Mouse (Mus musculus) kidney, postnatal 25 days (tissue): ENCODE data around the gene Rac3.

ENCODE experiments used
- DNase-seq, 2 experiments: peaks; one replicate each; pipeline ENCODE4 v3.0.0; 2021; ENCODE audit warnings: mixed read lengths in 2 of 2

The Rac3 gene

DNA sequence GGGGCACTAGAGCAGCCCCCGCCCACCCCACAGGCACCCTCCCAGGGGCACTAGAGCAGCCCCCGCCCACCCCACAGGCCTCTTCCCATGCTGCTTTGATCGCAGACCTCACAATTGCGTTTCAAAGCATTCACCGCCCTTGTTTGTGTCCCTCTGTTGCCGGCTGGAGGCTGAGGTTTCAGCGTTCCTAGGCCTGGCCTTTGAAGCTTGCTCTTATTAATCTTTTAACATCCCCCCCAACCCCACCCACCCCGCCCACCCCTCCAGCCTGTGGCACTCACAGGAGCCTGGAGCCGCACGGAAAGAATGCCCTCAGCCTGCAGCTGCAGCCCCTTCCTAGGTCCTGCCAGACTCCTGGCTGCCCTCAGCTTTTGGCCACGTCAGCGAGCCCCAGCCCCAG, 14.0 kb upstream of the Rac3 start:
- no peak for DNase-seq

DNA sequence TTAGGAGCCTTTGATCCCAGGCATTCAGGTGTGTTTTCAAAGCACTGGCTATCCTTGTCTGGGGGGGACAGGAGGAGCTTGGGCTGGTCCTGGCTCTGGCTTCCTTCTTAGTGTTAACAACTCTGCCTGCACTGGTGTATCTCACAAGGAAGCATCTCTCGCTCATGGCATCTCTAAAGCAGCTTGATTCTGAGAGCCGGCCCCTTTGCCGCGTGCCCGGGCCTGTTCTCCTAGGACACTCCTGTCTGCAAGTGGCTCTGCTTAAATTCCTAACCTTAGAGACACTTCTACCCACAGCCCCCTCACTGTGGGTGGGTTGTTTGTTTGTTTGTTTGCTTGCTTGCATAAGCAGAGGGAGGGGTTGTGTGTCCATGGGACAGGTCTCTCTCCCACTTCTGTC, 13.3 kb upstream of the Rac3 start:
- no peak for DNase-seq

DNA sequence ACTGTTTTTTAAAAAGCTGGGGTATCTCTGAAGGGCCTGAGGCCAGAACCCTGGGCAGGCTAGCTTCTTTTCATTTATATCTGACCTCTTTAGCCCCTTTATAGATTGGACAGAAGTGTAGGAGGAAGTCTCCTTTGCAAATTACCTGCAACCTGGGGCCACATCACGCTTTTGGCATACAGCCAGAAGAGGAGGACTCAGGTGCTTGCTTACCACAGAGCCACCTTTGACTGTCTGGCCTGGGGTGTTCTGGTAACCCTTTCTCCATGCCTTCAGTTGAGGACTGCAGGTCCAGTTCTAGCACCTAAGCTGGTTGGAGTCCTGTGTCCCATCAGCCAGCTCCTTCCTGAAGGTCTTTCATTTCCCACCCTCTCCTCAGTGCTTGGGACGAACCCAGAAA, 11.7 kb upstream of the Rac3 start:
- no peak for DNase-seq

DNA sequence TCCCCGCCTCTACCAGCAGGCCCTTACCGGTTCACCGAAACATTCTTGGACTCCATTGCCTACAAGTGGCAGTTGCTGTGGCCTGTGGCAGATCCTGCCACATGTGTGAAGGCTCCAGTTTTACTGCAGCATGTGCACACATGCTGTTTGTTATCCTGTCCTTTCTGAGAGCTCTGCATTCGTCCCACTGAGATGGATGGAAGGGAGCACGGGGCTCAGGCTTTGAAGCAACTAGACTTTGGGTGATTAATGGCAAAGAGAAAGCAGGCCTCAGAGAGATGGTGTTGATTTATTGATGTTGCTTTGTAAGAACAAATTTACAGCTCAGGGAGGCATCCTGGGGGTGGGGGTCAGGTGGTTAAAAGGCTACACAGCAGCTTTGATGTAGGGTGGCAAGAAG, 10.6 kb upstream of the Rac3 start:
- no peak for DNase-seq

- no peak for DNase-seq
Measured at GRCm38 (mm10) chr11:120711980-120712604, 9.2 kb upstream of the Rac3 start.

- DNase-seq, result peak; percentile 66 to 79
Measured at GRCm38 (mm10) chr11:120712771-120713568, 8.3 kb upstream of the Rac3 start.

DNA sequence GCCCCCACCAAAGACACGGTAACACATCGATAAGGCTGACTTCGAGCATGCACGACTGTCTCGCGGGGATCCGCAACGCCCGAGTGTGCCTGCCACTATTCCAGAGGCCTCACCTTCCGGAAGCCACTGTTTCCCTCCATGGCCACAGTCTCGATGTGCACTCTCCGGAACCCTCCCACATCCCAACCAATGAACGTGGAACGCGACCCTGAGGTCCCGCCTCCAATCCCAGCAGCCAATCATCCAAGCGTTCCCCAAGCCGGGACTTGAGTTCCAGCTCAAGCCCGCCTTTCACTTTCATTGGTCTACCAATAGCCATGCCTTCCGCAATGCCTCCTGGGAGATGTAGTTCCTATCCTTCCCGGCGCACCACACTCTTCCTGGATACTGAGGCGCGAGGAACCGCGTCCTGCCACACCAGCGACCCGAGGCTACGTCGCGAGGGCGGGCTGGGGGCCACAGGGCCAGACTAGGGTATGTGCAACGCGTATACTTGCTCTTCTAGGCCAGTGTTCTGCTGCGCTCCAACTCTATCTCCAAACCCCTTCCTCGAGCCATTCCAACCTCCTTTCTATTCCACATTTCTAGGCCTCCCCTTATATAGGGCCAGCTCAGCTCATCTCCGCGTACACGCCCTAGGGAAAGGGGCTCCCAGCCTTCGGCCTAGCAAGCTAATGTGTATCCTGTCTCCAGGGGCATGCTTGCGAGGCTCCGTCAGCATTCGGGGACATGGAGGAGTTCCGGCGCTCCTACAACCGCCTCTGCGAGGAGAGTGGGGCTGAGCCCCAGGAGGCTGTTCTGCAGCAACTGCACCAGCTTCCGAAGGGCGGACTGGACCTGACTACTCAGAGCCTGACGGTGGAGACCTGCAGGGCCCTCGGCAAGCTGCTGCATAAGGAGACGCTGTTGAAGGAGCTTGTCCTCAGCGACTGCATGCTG, 7.4 kb upstream of the Rac3 start, which contains the start of the genes Cenpx and Lrrc45:
Cenpx (minus strand) TSS at position 159 of the 939 bp plus-strand sequence.
Lrrc45 (plus strand) TSS at position 346 of the 939 bp plus-strand sequence.
- DNase-seq, result peak; percentile 98 to 99

DNA sequence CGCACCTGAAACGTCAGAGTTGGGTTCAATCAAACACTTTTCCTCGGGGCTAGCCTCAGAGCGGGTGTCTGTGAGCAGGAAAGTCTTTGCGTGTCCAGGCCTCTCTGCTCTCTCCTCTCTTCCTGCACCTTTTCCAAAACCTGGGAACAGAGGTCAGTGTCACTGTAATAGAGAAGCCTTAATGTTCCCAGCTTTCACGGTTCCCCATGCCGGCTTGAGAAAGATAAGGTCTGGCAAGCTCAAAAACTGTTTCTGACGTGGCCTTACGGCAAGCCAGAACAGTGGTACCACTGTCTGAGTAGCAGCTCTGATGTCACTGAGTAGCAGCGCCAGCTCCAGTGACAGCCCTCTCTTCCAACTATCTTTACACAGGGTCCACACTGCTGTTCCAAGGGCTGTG, 6.7 kb upstream of the Rac3 start:
- no peak for DNase-seq

DNA sequence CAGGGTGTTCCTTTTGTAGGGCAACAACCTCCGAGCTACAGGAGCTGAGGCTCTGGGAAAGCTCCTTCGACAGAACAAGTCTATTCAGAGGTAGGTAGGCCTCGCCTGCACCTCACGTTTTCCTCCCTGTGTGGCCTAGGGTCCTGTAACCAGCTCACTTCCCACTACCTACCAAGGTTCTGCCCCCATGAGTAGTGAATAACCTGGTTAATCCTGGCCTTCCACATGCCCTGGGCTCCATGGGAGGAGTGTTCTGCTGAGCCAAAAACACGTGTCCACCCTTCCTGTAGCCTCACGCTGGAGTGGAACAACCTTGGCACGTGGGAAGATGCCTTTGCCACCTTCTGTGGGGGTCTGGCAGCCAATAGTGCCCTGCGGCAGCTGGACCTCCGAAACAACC, 6.1 kb upstream of the Rac3 start:
- no peak for DNase-seq

- no peak for DNase-seq
Measured at GRCm38 (mm10) chr11:120719242-120719641, 2.0 kb upstream of the Rac3 start.

DNA sequence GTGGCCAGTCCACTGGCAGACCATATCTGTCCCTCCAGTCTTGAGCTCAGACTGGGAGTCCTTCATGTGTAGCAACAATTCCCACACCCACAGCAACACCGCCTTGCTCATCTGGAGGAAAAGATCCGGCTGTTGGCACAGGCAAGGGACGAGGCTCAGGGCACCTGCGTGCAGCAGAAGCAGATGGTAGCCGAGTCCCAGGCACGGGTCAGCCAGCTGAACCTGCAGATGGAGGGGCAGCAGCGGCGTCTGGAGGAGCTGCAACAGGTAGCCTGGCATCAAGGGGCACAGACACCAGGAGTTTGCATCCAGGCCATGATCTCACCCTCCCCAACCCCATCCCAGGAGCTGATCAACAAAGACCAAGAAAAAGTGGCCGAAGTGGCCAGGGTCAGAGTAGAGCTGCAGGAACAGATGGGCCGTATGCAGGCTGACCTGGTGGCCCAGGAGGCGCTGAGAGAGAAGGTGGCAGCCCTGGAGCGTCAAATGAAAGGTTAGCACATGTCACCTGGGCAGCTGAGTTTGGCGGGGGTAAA, 1.4 kb upstream of the Rac3 start:
- DNase-seq, result peak in 1 of 2 experiments; percentile 57

GRCm38 (mm10) chr11:120720450-120720849, 820 bp upstream of the Rac3 start:
- peak; percentile 90 for DNase-seq

- peak; percentile 35 to 41 for DNase-seq
Measured at GRCm38 (mm10) chr11:120722067-120722630, 879 bp downstream of the Rac3 start.

DNA sequence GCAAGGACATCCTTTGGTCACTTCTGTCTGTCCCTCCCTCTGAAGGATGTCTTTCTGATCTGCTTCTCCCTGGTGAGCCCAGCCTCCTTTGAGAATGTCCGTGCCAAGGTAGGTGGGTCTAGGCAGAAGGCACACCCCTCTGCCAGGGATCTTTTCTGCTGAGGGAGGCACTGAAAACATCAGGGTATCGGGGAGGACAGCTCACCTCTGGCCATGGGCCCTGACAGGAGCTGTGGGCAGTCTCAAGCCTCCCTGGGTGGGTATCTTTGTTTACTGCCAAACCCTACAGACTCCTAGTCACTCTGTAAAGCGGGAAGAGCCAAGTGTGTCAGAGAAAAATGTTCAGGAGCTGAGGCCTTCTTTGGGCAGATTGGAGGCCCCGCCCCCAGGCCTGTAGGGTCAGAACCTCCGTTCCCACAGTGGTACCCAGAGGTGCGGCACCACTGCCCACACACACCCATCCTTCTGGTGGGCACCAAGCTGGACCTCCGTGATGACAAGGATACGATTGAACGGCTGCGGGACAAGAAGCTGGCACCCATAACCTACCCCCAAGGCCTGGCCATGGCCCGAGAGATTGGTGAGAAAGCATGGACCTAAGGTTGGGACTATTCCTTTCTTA, 1.6 kb downstream of the Rac3 start:
- peak; percentile 61 to 85 for DNase-seq

DNA sequence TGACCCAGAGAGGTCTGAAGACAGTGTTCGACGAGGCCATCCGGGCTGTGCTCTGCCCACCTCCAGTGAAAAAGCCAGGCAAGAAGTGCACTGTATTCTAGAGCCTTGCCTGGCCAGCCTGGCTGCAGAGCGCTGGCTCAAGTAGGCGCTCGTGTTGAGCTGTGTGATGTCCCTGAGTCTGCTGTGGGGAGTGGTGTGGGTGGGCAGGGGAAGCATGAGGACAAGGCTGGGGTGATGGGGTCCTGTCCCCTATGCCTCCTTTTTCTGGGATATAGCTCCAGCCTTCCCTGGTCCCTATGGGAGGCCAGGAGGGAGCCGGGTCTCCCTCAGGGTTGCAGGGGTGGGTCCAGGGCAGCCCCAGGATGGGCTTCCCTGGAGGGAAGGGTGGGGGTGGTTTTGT, 2.2 kb downstream of the Rac3 start:
- DNase-seq, result peak; percentile 16 to 43

DNA sequence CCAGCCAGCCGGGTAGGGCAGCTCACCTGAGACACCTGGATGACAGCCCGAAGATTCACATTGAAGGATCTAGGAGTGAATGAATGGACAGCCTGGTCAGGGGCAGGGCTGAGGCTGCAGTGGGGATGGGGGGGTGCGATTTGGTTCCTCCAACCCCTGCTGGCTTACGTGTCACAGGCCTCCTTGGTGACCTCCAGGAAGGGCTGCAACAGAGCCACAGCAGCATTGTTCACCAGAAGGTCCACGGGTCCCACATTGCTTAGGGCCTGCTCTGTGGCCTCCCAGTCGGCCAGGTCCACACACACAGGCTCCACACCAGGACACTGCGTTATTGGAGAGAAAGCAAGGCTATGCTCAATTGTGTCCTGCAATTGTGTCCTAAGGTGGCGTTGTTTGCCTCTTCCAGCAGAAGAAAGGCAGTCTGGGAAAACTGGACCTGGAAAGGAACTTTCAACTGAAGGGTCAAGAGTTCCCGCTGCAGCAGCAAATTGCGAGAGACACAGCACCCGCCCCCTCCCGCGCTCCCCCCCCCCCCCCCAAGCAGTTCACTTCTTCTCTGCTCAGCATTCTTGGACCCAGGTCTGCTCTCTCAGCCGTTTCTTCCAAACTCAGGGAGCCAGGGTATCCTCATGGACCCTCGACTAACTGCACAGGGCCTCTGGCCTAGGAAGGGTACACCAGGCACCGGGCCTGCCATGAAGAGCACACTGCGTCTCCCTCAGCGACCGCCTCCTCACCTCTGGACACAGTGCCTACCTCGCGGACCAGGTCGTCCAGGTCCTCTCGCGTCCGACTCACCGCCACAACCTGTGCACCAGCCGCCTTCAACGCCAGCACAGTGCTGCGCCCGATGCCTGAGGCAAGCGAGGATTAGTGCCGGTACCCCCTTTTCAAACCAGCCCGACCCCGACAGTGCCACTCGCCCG, 5.2 kb downstream of the Rac3 start:
- DNase-seq, result peak; percentile 53 to 82

DNA sequence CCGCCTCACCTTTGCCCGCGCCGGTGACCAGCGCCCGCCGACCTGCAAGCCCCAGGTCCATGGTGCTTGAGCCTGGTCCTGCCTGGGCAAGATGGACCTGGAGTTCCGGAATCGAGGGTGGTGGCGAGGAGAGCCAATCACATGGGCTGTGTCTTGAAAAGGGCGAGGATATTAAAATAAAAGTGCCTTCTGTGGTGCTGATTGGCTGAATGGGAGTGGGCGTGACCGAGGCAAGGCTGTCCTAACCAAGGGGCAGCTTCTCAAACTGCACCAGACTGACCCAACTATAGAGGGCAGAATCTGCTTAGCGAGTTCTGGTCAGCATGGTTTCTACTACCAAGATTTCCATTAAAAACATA, 5.9 kb downstream of the Rac3 start, which contains the start of gene Dcxr:
Dcxr (minus strand) TSS at position 113 of the 359 bp plus-strand sequence.
- peak; percentile 97 to 98 for DNase-seq

DNA sequence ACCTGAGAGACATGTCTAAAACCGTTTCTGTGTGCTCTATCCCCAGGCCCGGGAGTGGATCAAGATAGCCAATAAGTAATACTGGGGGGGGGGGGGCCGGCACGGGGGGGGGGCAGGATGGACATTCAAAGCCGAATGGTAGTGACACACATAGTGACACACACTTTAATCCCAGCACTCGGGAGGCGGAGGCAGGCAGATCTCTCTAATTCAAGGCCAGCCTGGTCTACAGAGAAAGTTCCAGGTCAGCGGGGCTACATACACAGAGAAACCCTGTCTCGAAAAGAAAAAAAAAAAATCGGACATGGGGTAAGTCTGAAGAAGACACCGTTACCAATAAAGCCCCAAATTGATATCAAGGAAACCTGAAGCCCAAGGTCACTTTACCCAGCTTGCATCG, 6.3 kb downstream of the Rac3 start:
- peak in 1 of 2 experiments; percentile 33 for DNase-seq

- no peak for DNase-seq
Measured at GRCm38 (mm10) chr11:120728530-120729240, 7.4 kb downstream of the Rac3 start.

DNA sequence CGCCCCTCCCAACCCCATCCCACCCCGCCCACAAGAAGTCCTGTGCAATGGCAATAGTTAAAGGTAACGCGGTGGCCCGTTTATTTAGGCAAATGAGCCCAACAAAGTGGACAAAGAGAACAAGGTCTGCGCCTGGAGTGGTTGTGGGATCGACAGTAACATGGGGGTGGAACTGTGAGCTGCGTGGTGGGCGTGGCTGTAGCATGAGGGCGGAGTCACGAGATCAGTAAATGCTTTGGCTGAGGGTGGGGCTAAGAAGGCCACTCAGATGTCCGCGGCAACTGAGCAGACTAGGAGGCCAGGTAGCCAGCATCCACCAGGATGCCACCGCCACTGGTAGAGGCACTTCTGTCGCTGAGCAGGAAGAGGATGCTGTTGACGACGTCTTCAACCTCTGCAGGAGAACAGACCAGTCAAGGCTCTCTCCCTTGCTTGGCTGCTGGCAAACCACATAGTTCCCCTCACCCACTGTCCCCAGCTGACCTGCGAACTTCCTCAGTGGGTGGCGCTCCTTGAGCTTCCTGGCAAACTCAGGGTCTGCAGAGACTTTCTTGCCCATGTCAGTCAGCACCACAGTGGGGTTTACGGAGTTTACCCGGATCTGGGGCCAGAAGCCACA, 8.3 kb downstream of the Rac3 start:
- DNase-seq, result peak; percentile 71 to 83
